Mouse (Mus musculus) gastrocnemius, adult 18-20 months (tissue): Measurements from ENCODE around the gene Rxra. TPM values are rescaled to one million over a fixed set of nuclear protein-coding genes. Genes with fewer than 3 reads are reported as not detected.

Source experiments
- DNase-seq: peaks from one replicate; pipeline ENCODE4 v3.0.0; 2021; ENCODE audit warnings: low spot score
- total RNA-seq, 2 experiments: library from RNA; stranded (reverse); gene quantifications; 2 replicates each; pipeline ENCODE4 v1.2.3; 2021

Rxra gene
- total RNA-seq, 2 experiments from 2014 or later: 129 to 134 TPM

GRCm38 (mm10) chr2:27734800-27735199 lies 58.6 kb downstream of the Rxra start:
- DNase-seq: no peak

- no peak for DNase-seq
Observed at GRCm38 (mm10) chr2:27736802-27737201, 60.6 kb downstream of the Rxra start.

- no peak for DNase-seq
Observed at GRCm38 (mm10) chr2:27738396-27738795, 62.2 kb downstream of the Rxra start.

GRCm38 (mm10) chr2:27740091-27740608 lies 63.9 kb downstream of the Rxra start:
- DNase-seq: peak; percentile 90

GRCm38 (mm10) chr2:27743177-27743576 lies 66.9 kb downstream of the Rxra start:
- DNase-seq: no peak

- DNase-seq: no peak
Observed at GRCm38 (mm10) chr2:27743863-27744611, 67.8 kb downstream of the Rxra start.

GRCm38 (mm10) chr2:27744612-27745351 lies 68.5 kb downstream of the Rxra start:
- DNase-seq: no peak

GRCm38 (mm10) chr2:27745673-27746620 lies 69.7 kb downstream of the Rxra start:
- DNase-seq: no peak

- DNase-seq: no peak
Observed at GRCm38 (mm10) chr2:27746854-27747253, 70.6 kb downstream of the Rxra start.

GRCm38 (mm10) chr2:27748984-27749383 lies 72.7 kb downstream of the Rxra start:
- no peak for DNase-seq

GRCm38 (mm10) chr2:27750399-27751134 lies 74.3 kb downstream of the Rxra start:
- DNase-seq: no peak

GRCm38 (mm10) chr2:27751135-27751519 lies 74.9 kb downstream of the Rxra start:
- DNase-seq: no peak

GRCm38 (mm10) chr2:27751803-27752202 lies 75.6 kb downstream of the Rxra start:
- no peak for DNase-seq

- no peak for DNase-seq
Observed at GRCm38 (mm10) chr2:27754094-27754493, 77.9 kb downstream of the Rxra start.

GRCm38 (mm10) chr2:27755986-27756641 lies 79.9 kb downstream of the Rxra start:
- no peak for DNase-seq

- peak; percentile 97 for DNase-seq
Observed at GRCm38 (mm10) chr2:27758414-27759301, 82.4 kb downstream of the Rxra start.

GRCm38 (mm10) chr2:27759431-27759830 lies 83.2 kb downstream of the Rxra start:
- DNase-seq: no peak

- DNase-seq: no peak
Observed at GRCm38 (mm10) chr2:27761260-27761995, 85.2 kb downstream of the Rxra start.

GRCm38 (mm10) chr2:27761996-27762340 lies 85.7 kb downstream of the Rxra start:
- no peak for DNase-seq
